Mouse (Mus musculus) small intestine, adult 2 months (tissue): ENCODE data around the gene Sardh. TPM values are rescaled to one million over a fixed set of nuclear protein-coding genes. Genes with fewer than 3 reads are reported as not detected.

ENCODE experiments used
- H3K27ac ChIP-seq: fragments of 200-500 bp; 2 replicates; pipeline ENCODE4 v1.5.1; 2012; ENCODE audit warnings: low read depth, low read length, control low read depth, inconsistent platforms; ENCODE audit not compliant: insufficient read depth
- H3K27me3 ChIP-seq: fragments of 200-500 bp; 2 replicates; pipeline ENCODE4 v1.6.1; 2012; ENCODE audit warnings: mild to moderate bottlenecking, moderate library complexity, low read length, inconsistent platforms; ENCODE audit not compliant: control insufficient read depth, insufficient read depth
- H3K36me3 ChIP-seq: fragments of 200-500 bp; 2 replicates; pipeline ENCODE4 v1.6.1; 2012; ENCODE audit warnings: mild to moderate bottlenecking, low read length, control low read depth, inconsistent platforms; ENCODE audit not compliant: control insufficient read depth, insufficient read depth
- H3K4me1 ChIP-seq: fragments of 200-500 bp; 2 replicates; pipeline ENCODE4 v1.6.1; 2012; ENCODE audit warnings: low read length, inconsistent platforms, mixed read lengths; ENCODE audit not compliant: control insufficient read depth, insufficient read depth, insufficient read length
- H3K4me3 ChIP-seq: fragments of 200-500 bp; 2 replicates; pipeline ENCODE4 v1.5.1; 2012; ENCODE audit warnings: low read depth, mild to moderate bottlenecking, control low read depth, inconsistent platforms, low read length, moderate library complexity
- CTCF ChIP-seq: fragments of 200-500 bp; IDR thresholded peaks from 2 replicates; pipeline ENCODE4 v1.5.1; 2012; ENCODE audit warnings: low read depth, mild to moderate bottlenecking, control low read depth, inconsistent platforms, low read length, moderate library complexity, mixed read lengths; ENCODE audit not compliant: insufficient replicate concordance, insufficient read length; ENCODE audit errors: extremely low read depth
- POLR2A ChIP-seq: fragments of 200-500 bp; IDR thresholded peaks from 2 replicates; pipeline ENCODE4 v1.6.1; 2012; ENCODE audit warnings: low read depth, mild to moderate bottlenecking, control low read depth, inconsistent platforms, low read length, moderate library complexity
- WGBS: fragments of 180-500 bp; shearing (Covaris S2); methylation state at CpG from one replicate; pipeline ENCODE4 v1.1.7; 2018; 5-methylcytosine and 5-hydroxymethylcytosine counted together
- polyA plus RNA-seq: library from polyadenylated mRNA; depleted of rRNA; stranded (reverse); fragments of >200 nt; gene quantifications from 2 replicates; pipeline ENCODE4 v1.2.3, GENCODE M21; 2012

Gene Sardh
- polyA plus RNA-seq, 1 experiment: 9.3 TPM

DNA sequence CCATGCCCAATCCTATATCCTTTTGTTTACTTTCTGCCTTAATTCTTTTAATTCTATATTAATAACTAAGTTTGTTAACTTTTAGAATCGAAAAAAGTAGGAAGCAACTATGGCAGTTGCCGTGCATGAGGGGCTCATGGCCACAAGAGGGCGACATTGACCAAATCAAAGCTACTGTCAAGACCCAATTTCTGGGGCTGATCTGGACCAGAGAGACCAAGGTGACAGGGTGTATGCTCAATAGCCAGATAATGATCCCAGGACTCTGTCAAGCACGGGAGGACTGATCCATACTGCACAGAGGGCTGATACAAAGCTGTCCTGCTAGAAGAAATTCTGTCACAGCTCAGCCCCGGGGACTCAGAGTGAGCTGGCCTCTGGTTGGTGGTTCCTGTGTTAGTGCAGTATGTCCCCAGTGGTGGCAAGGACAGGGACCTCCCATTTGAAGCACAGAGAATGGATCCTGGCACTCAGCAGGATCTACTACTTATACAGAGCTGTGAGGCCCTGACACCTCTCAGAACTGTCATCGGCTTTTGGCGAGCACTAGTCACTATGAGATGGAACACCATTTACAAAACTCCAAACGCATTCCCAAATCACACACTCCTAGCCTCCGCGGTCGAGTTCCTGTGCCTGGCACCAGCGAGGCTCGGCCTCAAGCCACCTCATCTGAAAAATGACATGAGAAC is 32.9 kb upstream of the Sardh start:
- WGBS: 66% methylated on average over 13 of the region's 13 CpGs
- H3K27me3 ChIP-seq: no peaks in the 10 kb centered on the region
- TF ChIP-seq POLR2A: no peak
- TF ChIP-seq CTCF: peak; percentile 88; the same call in 1 of the 2 replicates
- peaks cover 12% of the 10 kb centered on the region for H3K4me1 ChIP-seq
- peaks cover 41% of the 10 kb centered on the region for H3K36me3 ChIP-seq
- no peak overlapping the region for H3K27ac ChIP-seq
- H3K4me3 ChIP-seq: no peak overlapping the region

GRCm38 (mm10) chr2:27278859-27279258 is 30.7 kb upstream of the Sardh start:
- H3K4me1 ChIP-seq: peaks cover 1% of the 10 kb centered on the region; the same call in 1 of the 2 replicates
- TF ChIP-seq POLR2A (no peak), CTCF (no peak)
- H3K36me3 ChIP-seq: peaks cover 48% of the 10 kb centered on the region
- H3K4me3 ChIP-seq: no peak overlapping the region
- 96% methylated on average over 7 of the region's 7 CpGs for WGBS
- no peak overlapping the region for H3K27ac ChIP-seq
- H3K27me3 ChIP-seq: no peaks in the 10 kb centered on the region

DNA sequence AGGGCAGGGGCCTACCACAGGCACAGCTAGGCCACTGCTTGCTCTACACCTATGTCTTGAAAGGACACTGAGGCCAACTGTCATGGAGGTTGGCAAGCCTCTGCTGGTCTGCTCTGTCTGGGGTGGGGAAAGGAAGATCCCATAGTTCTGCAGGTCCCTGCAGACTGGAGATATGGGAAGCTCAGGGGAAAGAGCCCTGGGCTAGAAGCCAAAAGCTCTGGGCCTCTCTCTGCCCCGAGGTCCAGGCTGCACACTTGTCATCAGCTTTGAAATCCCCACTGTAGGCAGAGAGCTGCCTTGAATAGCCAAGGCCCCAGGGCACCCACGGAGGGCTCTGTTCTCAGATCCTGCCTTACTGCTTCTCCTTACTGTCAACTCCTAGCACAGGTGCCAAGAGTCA is 20.2 kb upstream of the Sardh start:
- Histone ChIP-seq H3K36me3 (peaks cover 73% of the 10 kb centered on the region), H3K27me3 (no peaks in the 10 kb centered on the region), H3K4me1 (peaks cover 2% of the 10 kb centered on the region; the same call in 1 of the 2 replicates), H3K27ac (no peak overlapping the region), H3K4me3 (no peak overlapping the region)
- TF ChIP-seq CTCF: no peak
- no peak for TF ChIP-seq POLR2A
- 58% methylated on average over 2 of the region's 2 CpGs for WGBS

DNA sequence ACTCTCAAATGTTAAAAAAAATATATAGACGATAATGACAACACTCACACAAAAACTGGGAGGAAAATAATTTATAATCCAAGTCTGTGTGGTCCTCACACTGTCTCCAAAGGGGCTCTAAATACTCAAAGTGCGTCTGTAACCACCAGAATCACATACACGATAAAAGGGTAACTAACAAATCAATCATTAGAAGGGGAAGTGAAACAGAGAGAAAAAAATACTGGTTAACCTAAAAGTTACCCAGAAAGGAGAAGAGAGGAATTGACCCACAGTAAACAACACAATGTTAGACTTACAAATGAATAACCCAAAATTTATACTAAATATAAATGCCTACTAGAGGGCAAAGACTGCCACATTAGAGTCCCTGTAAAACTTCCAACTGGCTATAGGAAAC is 17.7 kb upstream of the Sardh start:
- Histone ChIP-seq H3K4me3 (no peak overlapping the region), H3K27me3 (no peaks in the 10 kb centered on the region), H3K36me3 (peaks cover 63% of the 10 kb centered on the region), H3K27ac (no peak overlapping the region), H3K4me1 (peaks cover 3% of the 10 kb centered on the region; the same call in 1 of the 2 replicates)
- TF ChIP-seq POLR2A (no peak), CTCF (no peak)
- WGBS: 73% methylated on average over 3 of the region's 3 CpGs

GRCm38 (mm10) chr2:27262984-27263383 is 14.8 kb upstream of the Sardh start:
- no peak overlapping the region for H3K27ac ChIP-seq
- no peaks in the 10 kb centered on the region for H3K27me3 ChIP-seq
- TF ChIP-seq POLR2A (no peak), CTCF (no peak)
- H3K4me1 ChIP-seq: peaks cover 3% of the 10 kb centered on the region; the same call in 1 of the 2 replicates
- WGBS: 61% methylated on average over 4 of the region's 4 CpGs
- peaks cover 37% of the 10 kb centered on the region for H3K36me3 ChIP-seq
- H3K4me3 ChIP-seq: no peak overlapping the region

DNA sequence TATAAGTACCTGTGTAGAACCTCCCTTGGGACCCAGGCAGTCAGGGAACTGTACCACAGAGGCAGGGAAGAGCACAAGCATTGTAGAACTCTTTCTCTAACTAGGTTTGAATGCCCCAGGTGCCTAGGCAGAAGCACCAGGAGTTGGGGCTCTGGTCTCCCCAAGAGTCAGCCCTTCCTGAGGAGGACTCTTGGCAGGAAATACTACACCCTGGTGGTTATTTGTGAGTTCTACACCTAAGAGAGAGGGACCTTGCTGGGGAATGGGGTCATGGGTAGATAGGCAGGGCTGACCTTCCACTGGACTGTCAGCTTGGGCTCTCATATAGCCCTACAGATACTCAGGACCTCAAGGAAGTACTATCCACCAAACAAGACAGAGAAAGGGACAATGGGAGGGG is 3.3 kb upstream of the Sardh start:
- Histone ChIP-seq H3K27me3 (no peaks in the 10 kb centered on the region), H3K4me3 (no peak overlapping the region), H3K36me3 (no peaks in the 10 kb centered on the region), H3K4me1 (peaks cover 14% of the 10 kb centered on the region), H3K27ac (no peak overlapping the region)
- TF ChIP-seq POLR2A (no peak), CTCF (0 out of 2 replicates have a peak, but pooled peaks have one; percentile 5)

DNA sequence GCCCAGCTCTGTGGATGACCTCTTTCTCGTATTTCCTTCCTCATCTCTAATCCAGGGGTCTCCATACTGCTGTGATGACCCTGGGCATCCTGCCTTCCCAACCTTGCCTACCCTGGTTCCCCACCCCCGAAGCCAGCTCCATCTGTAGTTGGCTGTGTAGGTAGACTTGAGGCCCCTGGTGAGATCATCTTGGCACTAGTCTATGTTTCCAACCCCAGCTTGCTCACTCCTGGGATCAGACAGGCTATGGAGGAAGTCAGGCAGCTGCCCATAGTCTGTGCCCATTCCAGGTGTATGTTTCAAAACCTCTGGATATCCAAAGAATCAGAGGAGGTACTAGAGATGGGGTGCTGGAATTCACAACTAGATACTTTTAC is 662 bp downstream of the Sardh start:
- Histone ChIP-seq H3K27ac (peak overlapping the region; percentile 65), H3K27me3 (no peaks in the 10 kb centered on the region), H3K4me1 (peaks cover 14% of the 10 kb centered on the region), H3K4me3 (no peak overlapping the region), H3K36me3 (no peaks in the 10 kb centered on the region)
- no peak for TF ChIP-seq CTCF
- no peak for TF ChIP-seq POLR2A
- 28% methylated on average over 2 of the region's 2 CpGs for WGBS
